Mouse (Mus musculus) limb, embryonic 14.5 days (tissue): ENCODE data around the gene Rpl18a. TPM values are rescaled to one million over a fixed set of nuclear protein-coding genes. Genes with fewer than 3 reads are reported as not detected.
"Not testable (repeated sequence)": the region's sequence is repeated elsewhere in the genome, so short reads cannot be mapped to it uniquely, and the experiment has no call there.

ENCODE experiments used
- ATAC-seq: fragments of 200-750 bp; cut with Nextera tagmentation; 2 replicates; pipeline ENCODE4 v1.8.0; 2017; ENCODE audit warnings: low read depth, moderate number of reproducible peaks, moderate TSS enrichment; ENCODE audit not compliant: low FRiP score
- DNase-seq: peaks from one replicate; pipeline ENCODE4 v3.0.0-alpha.2; 2015; ENCODE audit warnings: low spot score
- H3K27ac ChIP-seq: fragments of 300-500 bp; sonication (generic); replicated peaks from 2 replicates; pipeline ENCODE4 v1.5.1; 2014; ENCODE audit warnings: low read depth, mild to moderate bottlenecking, low read length, moderate library complexity, mixed read lengths
- H3K27me3 ChIP-seq: fragments of 300-500 bp; sonication (generic); 2 replicates; pipeline ENCODE4 v1.6.1; 2014; ENCODE audit warnings: low read length, mixed read lengths; ENCODE audit not compliant: control insufficient read depth, insufficient read depth
- H3K36me3 ChIP-seq: fragments of 300-500 bp; sonication (generic); 2 replicates; pipeline ENCODE4 v1.6.1; 2014; ENCODE audit warnings: mild to moderate bottlenecking, low read length, moderate library complexity, mixed read lengths; ENCODE audit not compliant: control insufficient read depth, insufficient read depth
- H3K4me1 ChIP-seq: fragments of 300-500 bp; sonication (generic); 2 replicates; pipeline ENCODE4 v1.6.1; 2014; ENCODE audit warnings: antibody characterized with exemption, low read length, mixed read lengths; ENCODE audit not compliant: control insufficient read depth, insufficient read depth
- H3K4me2 ChIP-seq: fragments of 300-500 bp; sonication (generic); replicated peaks from 2 replicates; pipeline ENCODE4 v1.6.1; 2014; ENCODE audit warnings: low read depth, mild to moderate bottlenecking, low read length, moderate library complexity; ENCODE audit not compliant: severe bottlenecking
- H3K4me3 ChIP-seq: fragments of 300-500 bp; sonication (generic); replicated peaks from 2 replicates; pipeline ENCODE4 v1.5.1; 2014; ENCODE audit warnings: low read length
- H3K9ac ChIP-seq: fragments of 300-500 bp; sonication (generic); 2 replicates; pipeline ENCODE4 v1.6.1; 2014; ENCODE audit warnings: mild to moderate bottlenecking, low read depth, low read length, moderate library complexity; ENCODE audit not compliant: severe bottlenecking
- H3K9me3 ChIP-seq: fragments of 300-500 bp; sonication (generic); 2 replicates; pipeline ENCODE4 v1.6.1; 2016; ENCODE audit warnings: low read length; ENCODE audit not compliant: control insufficient read depth
- POLR2A ChIP-seq: fragments of 200-500 bp; IDR thresholded peaks from 2 replicates; pipeline ENCODE4 v1.8.0; 2012; ENCODE audit warnings: inconsistent platforms, mild to moderate bottlenecking, moderate library complexity, borderline replicate concordance; ENCODE audit not compliant: insufficient read depth, insufficient read length; ENCODE audit errors: extremely low read depth
- WGBS: fragments of 180-500 bp; shearing (Covaris S2); extraction: QIAGEN DNeasy Blood & Tissue Kit; methylation state at CpG from one replicate; pipeline ENCODE4 v1.1.7; 2014; 5-methylcytosine and 5-hydroxymethylcytosine counted together
- polyA plus RNA-seq, 2 experiments: library from polyadenylated mRNA; depleted of rRNA in 1 of 2; stranded (reverse) in 1 of 2; unstranded in 1 of 2; fragments of >200 nt; fragmentation: Nextera tagmentation in 1 of 2; extraction: Ambion mirVana in 1 of 2; gene quantifications; 2 replicates each; pipeline versions ENCODE4 v1.2.1 to v1.2.3; 2012 to 2014

Gene Rpl18a
- polyA plus RNA-seq, 2 experiments: 5,343 to 5,809 TPM

- no peaks in the 10 kb centered on the region for H3K27me3 ChIP-seq
- no peak overlapping the region for H3K27ac ChIP-seq
- peaks cover 22% of the 10 kb centered on the region for H3K36me3 ChIP-seq
- H3K9me3 ChIP-seq: no peaks in the 10 kb centered on the region
- H3K9ac ChIP-seq: peak overlapping the region; percentile 67; the same call in 1 of the 2 replicates
- ATAC-seq (no peak), DNase-seq (no peak)
- WGBS: 36% methylated on average over 2 of the region's 2 CpGs
- no peak for TF ChIP-seq POLR2A
- H3K4me2 ChIP-seq: no peak overlapping the region
- no peak overlapping the region for H3K4me3 ChIP-seq
- H3K4me1 ChIP-seq: peaks cover 6% of the 10 kb centered on the region; the same call in 1 of the 2 replicates
Measured at GRCm38 (mm10) chr8:70898661-70899198, 1.5 kb upstream of the Rpl18a start.

GRCm38 (mm10) chr8:70897681-70898413, 635 bp upstream of the Rpl18a start:
- Histone ChIP-seq H3K36me3 (peaks cover 30% of the 10 kb centered on the region), H3K9ac (peak overlapping the region; percentile 67), H3K4me1 (peaks cover 6% of the 10 kb centered on the region; the same call in 1 of the 2 replicates), H3K4me2 (peak overlapping the region; percentile 92), H3K27ac (peak overlapping the region; percentile 77), H3K4me3 (peak overlapping the region; percentile 77), H3K27me3 (peaks cover 9% of the 10 kb centered on the region), H3K9me3 (no peaks in the 10 kb centered on the region)
- 0% methylated on average over 20 of the region's 20 CpGs for WGBS
- TF ChIP-seq POLR2A: no peak
- ATAC-seq (peak; percentile 38), DNase-seq (peak; percentile 81)

GRCm38 (mm10) chr8:70896316-70897020, 744 bp downstream of the Rpl18a start:
- DNase-seq: no peak

GRCm38 (mm10) chr8:70895571-70896259, 1.5 kb downstream of the Rpl18a start:
- Histone ChIP-seq H3K36me3 (peaks cover 30% of the 10 kb centered on the region), H3K4me3 (peak overlapping the region; percentile 77), H3K9ac (0 out of 2 replicates have a peak overlapping the region, but pooled peaks have one; percentile 88), H3K4me2 (peak overlapping the region; percentile 94), H3K27me3 (peaks cover 30% of the 10 kb centered on the region)
- not testable (repeated sequence) for ATAC-seq, DNase-seq, H3K4me1 ChIP-seq, H3K27ac ChIP-seq, H3K9me3 ChIP-seq
- WGBS: 87% methylated on average over 22 of the region's 24 CpGs

More at GRCm38 (mm10) chr8:70896316-70897020, 744 bp downstream of the Rpl18a start:
- Histone ChIP-seq H3K9me3 (no peaks in the 10 kb centered on the region), H3K4me2 (peak overlapping the region; percentile 94), H3K4me1 (peaks cover 10% of the 10 kb centered on the region), H3K36me3 (peaks cover 30% of the 10 kb centered on the region), H3K4me3 (peak overlapping the region; percentile 77), H3K27me3 (peaks cover 22% of the 10 kb centered on the region), H3K9ac (peak overlapping the region; percentile 88), H3K27ac (0 out of 2 replicates have a peak overlapping the region, but pooled peaks have one; percentile 49)
- WGBS: 4% methylated on average over 25 of the region's 25 CpGs
- TF ChIP-seq POLR2A: no peak
- ATAC-seq: no peak
